Mouse (Mus musculus) myocyte (in vitro differentiated cells): ENCODE measurements around the gene Smim24. TPM values are rescaled to one million over a fixed set of nuclear protein-coding genes. Genes with fewer than 3 reads are reported as not detected.

Experiments
- H3K27me3 ChIP-seq: one replicate; pipeline ENCODE4 v1.6.1; 2011; ENCODE audit not compliant: control insufficient read depth, insufficient read depth, insufficient read length
- H3K36me3 ChIP-seq: one replicate; pipeline ENCODE4 v1.6.1; 2011; ENCODE audit not compliant: control insufficient read depth, insufficient read depth
- H3K4me2 ChIP-seq: one replicate; pipeline ENCODE4 v1.6.1; 2011; ENCODE audit warnings: low read depth, control low read depth
- H3K4me3 ChIP-seq: one replicate; pipeline ENCODE4 v1.5.1; 2011; ENCODE audit warnings: mild to moderate bottlenecking, control low read depth, moderate library complexity
- H3K79me2 ChIP-seq: one replicate; pipeline ENCODE4 v1.6.1; 2011; ENCODE audit not compliant: control insufficient read depth, insufficient read depth
- H3ac ChIP-seq: one replicate; pipeline ENCODE4 v1.6.1; 2011; ENCODE audit not compliant: control insufficient read depth, insufficient read length
- CEBPB ChIP-seq: IDR thresholded peaks from 2 replicates; pipeline ENCODE4 v1.6.1; 2011; ENCODE audit warnings: mild to moderate bottlenecking, moderate library complexity; ENCODE audit not compliant: poor library complexity, insufficient read depth, severe bottlenecking
- E2F4 ChIP-seq: IDR thresholded peaks from one replicate; pipeline ENCODE4 v1.6.1; 2011; ENCODE audit warnings: mild to moderate bottlenecking, control low read depth, moderate library complexity; ENCODE audit not compliant: insufficient read depth
- MAX ChIP-seq: IDR thresholded peaks from one replicate; pipeline ENCODE4 v1.6.1; 2011; ENCODE audit warnings: low read depth, mild to moderate bottlenecking, control low read depth
- MYOD1 ChIP-seq, 3 experiments: IDR thresholded peaks; one replicate each; pipeline ENCODE4 v1.6.1; 2011; ENCODE audit warnings: control low read depth in 2 of 3, low read depth in 2 of 3, mild to moderate bottlenecking in 2 of 3, moderate library complexity in 1 of 3; ENCODE audit not compliant: insufficient read length in 2 of 3, control insufficient read depth in 1 of 3
- MYOG ChIP-seq, 3 experiments: IDR thresholded peaks; one replicate each; pipeline ENCODE4 v1.6.1; 2011; ENCODE audit warnings: control low read depth in 2 of 3, low read depth in 2 of 3, mild to moderate bottlenecking in 2 of 3; ENCODE audit not compliant: insufficient read length in 2 of 3, control insufficient read depth in 1 of 3, insufficient read depth in 1 of 3
- POLR2A ChIP-seq: IDR thresholded peaks from one replicate; pipeline ENCODE4 v1.6.1; 2011; ENCODE audit warnings: low read depth, mild to moderate bottlenecking, control low read depth, moderate library complexity; ENCODE audit not compliant: insufficient read length
- POLR2AphosphoS2 ChIP-seq: IDR thresholded peaks from one replicate; pipeline ENCODE4 v1.6.1; 2011; ENCODE audit warnings: low read depth, control low read depth; ENCODE audit not compliant: insufficient read length
- REST ChIP-seq: IDR thresholded peaks from one replicate; pipeline ENCODE4 v1.6.1; 2011; ENCODE audit warnings: mild to moderate bottlenecking, control low read depth, moderate library complexity; ENCODE audit not compliant: insufficient read depth, insufficient read length
- SRF ChIP-seq: IDR thresholded peaks from one replicate; pipeline ENCODE4 v1.6.1; 2011; ENCODE audit warnings: low read depth; ENCODE audit not compliant: control insufficient read depth, insufficient read length
- TCF12 ChIP-seq: IDR thresholded peaks from one replicate; pipeline ENCODE4 v1.6.1; 2011; ENCODE audit warnings: mild to moderate bottlenecking, control low read depth; ENCODE audit not compliant: poor library complexity, insufficient read depth, severe bottlenecking
- TCF3 ChIP-seq: IDR thresholded peaks from one replicate; pipeline ENCODE4 v1.6.1; 2011; ENCODE audit warnings: low read depth, control low read depth; ENCODE audit not compliant: insufficient read length
- USF1 ChIP-seq: IDR thresholded peaks from one replicate; pipeline ENCODE4 v1.6.1; 2011; ENCODE audit warnings: low read depth, mild to moderate bottlenecking, control low read depth, moderate library complexity
- polyA plus RNA-seq: library from polyadenylated mRNA; unstranded; fragments of >200 nt; fragmentation: generic; extraction: Trizol; gene quantifications from one replicate; pipeline ENCODE4 v1.2.1, GENCODE M21; 2012; ENCODE audit warnings: missing spikeins

Gene Smim24
- polyA plus RNA-seq, 1 experiment: 0.30 TPM

DNA sequence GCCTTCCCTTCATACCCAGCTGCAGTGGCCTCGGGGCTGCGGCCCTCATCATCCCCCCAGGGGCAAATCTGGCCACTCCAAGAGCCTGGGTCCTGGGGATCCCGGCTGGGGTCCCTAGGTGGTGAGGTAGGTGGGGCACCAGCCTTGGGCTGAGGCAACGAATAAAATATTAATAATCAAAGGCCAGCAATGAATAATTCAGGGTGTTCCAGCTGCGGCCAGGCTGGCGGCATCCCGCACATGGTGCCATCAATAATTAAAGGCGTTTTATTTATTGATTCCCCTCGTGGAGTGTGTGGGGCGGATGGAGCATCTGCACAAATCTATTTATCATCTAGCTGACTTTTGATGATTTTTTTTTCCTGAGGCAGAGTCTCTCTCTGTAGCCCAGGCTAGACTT lies 10.7 kb downstream of the Smim24 start:
- Histone ChIP-seq H3K79me2 (peaks cover 4% of the 10 kb centered on the region), H3K27me3 (no peaks in the 10 kb centered on the region), H3K4me3 (no peak overlapping the region), H3K36me3 (peaks cover 41% of the 10 kb centered on the region), H3K4me2 (no peak overlapping the region), H3ac (no peak overlapping the region)
- TF ChIP-seq POLR2A (no peak), CEBPB (no peak), POLR2AphosphoS2 (no peak), REST (no peak), USF1 (no peak), TCF3 (no peak), SRF (no peak), MYOG (IDR thresholded peaks at IDR 0.05; ENCODE audit: control insufficient read depth in 1 of 3, insufficient read depth in 1 of 3, insufficient read length in 2 of 3, low read depth in 2 of 3) (no peak), MAX (no peak), E2F4 (no peak), TCF12 (no peak), MYOD1 (IDR thresholded peaks at IDR 0.05; ENCODE audit: control insufficient read depth in 1 of 3, insufficient read length in 2 of 3, low read depth in 2 of 3) (no peak)

DNA sequence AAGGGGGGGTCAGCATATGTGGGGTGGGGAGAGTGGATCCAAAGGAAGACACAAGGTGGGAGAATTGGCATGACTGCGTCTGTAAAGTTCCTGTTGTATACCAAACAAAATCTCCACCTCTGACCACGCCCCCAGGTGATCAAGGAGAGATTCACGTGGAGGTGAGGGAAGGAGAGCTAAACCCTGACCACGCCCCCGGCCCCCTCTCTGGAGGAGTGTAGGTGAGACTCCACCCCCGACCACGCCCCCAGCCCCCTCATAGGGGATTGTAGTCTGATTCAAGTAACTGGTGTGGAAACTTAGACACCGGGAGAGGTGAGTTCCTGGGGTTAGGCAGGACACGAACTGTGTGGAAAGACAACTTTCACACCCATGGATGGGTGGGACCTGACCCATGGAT lies 11.2 kb downstream of the Smim24 start:
- Histone ChIP-seq H3K4me2 (no peak overlapping the region), H3K79me2 (peaks cover 6% of the 10 kb centered on the region), H3ac (no peak overlapping the region), H3K27me3 (no peaks in the 10 kb centered on the region), H3K36me3 (peaks cover 38% of the 10 kb centered on the region), H3K4me3 (no peak overlapping the region)
- TF ChIP-seq USF1 (no peak), MYOG (IDR thresholded peaks at IDR 0.05; ENCODE audit: control insufficient read depth in 1 of 3, insufficient read depth in 1 of 3, insufficient read length in 2 of 3, low read depth in 2 of 3) (no peak), TCF3 (no peak), CEBPB (no peak), TCF12 (no peak), POLR2A (no peak), E2F4 (no peak), REST (no peak), POLR2AphosphoS2 (no peak), SRF (no peak)

DNA sequence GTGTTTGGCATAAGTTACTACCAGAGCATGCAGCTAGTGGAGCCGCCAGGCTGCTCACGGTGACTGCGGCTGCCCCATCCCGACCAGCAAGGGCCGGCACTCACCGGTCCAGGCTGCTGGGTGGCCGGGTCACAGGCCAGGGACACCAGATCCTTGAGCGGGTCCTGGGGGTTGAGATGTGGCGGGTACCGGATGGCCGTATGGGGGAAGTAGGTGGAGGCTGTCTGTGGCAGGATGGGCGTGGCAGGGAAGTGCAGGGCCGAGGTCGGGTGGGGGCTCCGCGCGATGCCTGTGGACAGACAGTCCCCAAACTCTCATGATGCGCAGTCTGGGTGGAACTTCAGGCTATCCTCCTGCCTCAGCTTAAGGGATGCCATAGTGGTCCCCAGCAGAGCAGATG lies 11.9 kb downstream of the Smim24 start:
- no peak for TF ChIP-seq TCF3
- TF ChIP-seq MYOG (IDR thresholded peaks at IDR 0.05; ENCODE audit: control insufficient read depth in 1 of 3, insufficient read depth in 1 of 3, insufficient read length in 2 of 3, low read depth in 2 of 3): no peak
- no peak for TF ChIP-seq POLR2A
- TF ChIP-seq TCF12: no peak
- TF ChIP-seq MAX: no peak
- no peak for TF ChIP-seq CEBPB
- TF ChIP-seq REST: no peak
- Histone ChIP-seq H3K4me3 (no peak overlapping the region), H3ac (no peak overlapping the region), H3K36me3 (peaks cover 38% of the 10 kb centered on the region), H3K79me2 (peaks cover 6% of the 10 kb centered on the region), H3K4me2 (no peak overlapping the region), H3K27me3 (no peaks in the 10 kb centered on the region)

DNA sequence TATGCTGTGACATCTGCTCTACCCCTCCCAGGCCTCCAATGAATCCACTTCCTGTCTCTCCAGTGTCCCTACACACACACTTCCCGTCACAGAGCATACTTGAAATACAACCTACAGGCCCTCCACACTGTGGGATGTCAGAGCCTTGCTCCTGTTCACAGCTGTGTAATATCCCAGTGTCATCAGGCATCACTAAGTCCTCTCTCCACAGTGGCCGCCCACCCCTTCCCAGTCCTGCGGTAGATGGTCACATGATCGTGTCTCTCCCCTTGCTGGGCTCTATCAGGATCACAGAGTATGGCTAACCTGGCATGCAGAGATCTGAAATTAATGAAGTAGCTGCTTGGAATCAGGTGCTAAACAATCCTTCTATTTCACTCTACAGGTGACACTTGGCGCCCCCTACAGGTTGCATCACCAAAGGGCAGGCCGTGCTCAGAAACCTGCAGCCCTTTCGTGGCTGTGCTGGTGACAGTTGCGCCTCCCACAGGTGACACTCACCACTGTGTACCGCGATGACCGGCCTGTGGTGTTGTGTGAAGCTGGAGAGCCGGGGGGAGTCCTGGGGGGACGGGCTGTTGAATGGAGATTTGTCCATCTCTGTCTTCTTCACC lies 12.8 kb downstream of the Smim24 start:
- no peak overlapping the region for H3K4me3 ChIP-seq
- H3K27me3 ChIP-seq: no peaks in the 10 kb centered on the region
- peaks cover 12% of the 10 kb centered on the region for H3K79me2 ChIP-seq
- no peak overlapping the region for H3ac ChIP-seq
- H3K36me3 ChIP-seq: peaks cover 37% of the 10 kb centered on the region
- TF ChIP-seq USF1: no peak
- no peak for TF ChIP-seq POLR2AphosphoS2
- TF ChIP-seq E2F4: no peak
- TF ChIP-seq MYOD1 (IDR thresholded peaks at IDR 0.05; ENCODE audit: control insufficient read depth in 1 of 3, insufficient read length in 2 of 3, low read depth in 2 of 3): no peak
- TF ChIP-seq MYOG (IDR thresholded peaks at IDR 0.05; ENCODE audit: control insufficient read depth in 1 of 3, insufficient read depth in 1 of 3, insufficient read length in 2 of 3, low read depth in 2 of 3): no peak
- no peak for TF ChIP-seq CEBPB
- TF ChIP-seq TCF12: no peak
- no peak for TF ChIP-seq MAX
- TF ChIP-seq TCF3: no peak
- no peak for TF ChIP-seq REST
- no peak overlapping the region for H3K4me2 ChIP-seq

DNA sequence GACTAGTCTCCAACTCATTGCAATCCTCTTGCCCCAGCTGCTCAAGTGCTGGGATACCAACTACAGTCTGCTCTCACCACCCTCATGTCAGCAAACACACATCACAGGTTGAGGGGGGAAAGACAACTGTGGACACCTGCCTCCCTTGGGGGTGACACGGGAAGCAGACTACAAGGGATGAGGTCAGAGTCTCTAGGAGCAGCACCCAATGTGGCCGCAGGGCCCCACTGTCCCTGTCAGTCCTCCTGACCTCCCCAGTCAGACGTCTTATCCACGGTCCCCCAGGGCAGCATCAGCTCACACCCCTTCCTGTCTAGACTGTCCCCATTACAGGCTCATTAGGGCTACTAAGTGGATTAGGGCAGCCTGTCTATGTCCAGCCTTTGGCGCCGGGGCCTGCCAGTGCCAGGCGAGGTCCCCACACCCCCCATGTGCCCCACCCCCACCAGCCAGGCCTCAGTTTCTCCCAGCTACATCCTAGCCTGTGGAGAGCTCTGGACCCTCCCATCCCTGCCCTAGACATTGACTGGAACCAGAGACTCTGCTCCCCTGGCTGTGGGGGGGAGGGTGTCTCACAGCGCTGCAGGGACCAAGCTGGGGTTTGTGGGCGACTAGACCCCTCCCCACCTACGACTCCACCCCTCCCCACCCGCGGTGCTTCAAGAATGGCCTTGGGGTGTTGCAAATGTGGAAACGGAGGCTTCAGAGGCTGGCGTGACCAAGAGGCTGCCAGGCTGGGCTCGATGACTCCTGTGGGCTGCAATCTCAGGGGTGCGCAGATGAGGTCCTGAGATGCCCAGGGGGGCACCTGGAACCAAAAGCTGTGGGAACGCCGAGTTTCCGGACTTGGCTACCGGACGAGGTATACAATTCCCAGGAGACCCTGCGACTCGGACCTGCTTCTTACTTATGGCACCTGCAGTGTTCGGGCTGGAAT lies 13.9 kb downstream of the Smim24 start:
- Histone ChIP-seq H3K36me3 (peaks cover 27% of the 10 kb centered on the region), H3K27me3 (no peaks in the 10 kb centered on the region), H3K79me2 (peaks cover 13% of the 10 kb centered on the region), H3ac (no peak overlapping the region), H3K4me3 (no peak overlapping the region), H3K4me2 (peak overlapping the region; percentile 57)
- TF ChIP-seq MYOG (IDR thresholded peaks at IDR 0.05; ENCODE audit: control insufficient read depth in 1 of 3, insufficient read depth in 1 of 3, insufficient read length in 2 of 3, low read depth in 2 of 3) (peak in 1 of 3 experiments; percentile 42), MYOD1 (IDR thresholded peaks at IDR 0.05; ENCODE audit: control insufficient read depth in 1 of 3, insufficient read length in 2 of 3, low read depth in 2 of 3) (peak in 1 of 3 experiments; percentile 51), POLR2AphosphoS2 (no peak)
